Mouse (Mus musculus): Measurements from ENCODE around the gene Pars2.

DNA sequence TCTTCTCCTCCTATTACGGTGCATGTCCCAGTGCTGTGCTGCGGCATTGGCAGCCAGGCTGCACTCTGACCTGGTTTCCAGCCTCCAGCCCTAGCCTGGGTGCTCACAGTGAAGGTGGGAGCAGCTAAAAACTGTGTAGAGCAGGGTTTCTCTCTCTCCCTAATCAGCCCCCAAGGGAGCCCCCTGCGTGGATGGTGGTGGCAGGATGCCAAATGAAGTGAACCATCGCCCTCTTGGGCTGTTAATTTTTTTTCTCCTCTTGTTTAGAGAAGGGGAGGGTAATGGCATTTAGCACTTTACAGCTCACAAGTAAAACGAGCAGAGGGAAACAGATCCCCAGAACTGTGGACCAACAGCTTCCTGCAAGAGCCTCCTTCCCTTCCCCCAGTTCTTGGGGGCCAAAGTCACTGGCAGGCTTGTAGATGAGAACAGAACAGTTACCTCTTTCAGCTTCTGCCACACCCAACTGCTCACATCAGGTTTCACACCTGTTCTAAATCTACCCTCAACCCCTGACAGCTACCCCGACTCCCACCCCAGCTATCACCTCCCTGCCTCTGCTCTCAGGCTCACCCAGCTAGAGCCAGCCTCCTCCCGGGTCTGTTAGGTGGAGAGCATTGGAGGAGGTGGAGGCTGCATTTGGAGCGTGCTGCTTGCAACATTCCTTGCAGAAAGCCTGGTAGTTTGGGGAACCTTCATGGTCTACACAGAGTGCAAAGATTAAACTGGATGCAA, 7.2 kb upstream of the Pars2 start:
- TF ChIP-seq POLR2A (IDR thresholded peaks at IDR 0.05; ENCODE audit: insufficient read length, low read depth) (no peak), POLR2AphosphoS2 (IDR thresholded peaks at IDR 0.05; ENCODE audit: insufficient read length, low read depth) (no peak), USF1 (IDR thresholded peaks at IDR 0.05; ENCODE audit: low read depth) (no peak), CEBPB (IDR thresholded peaks at IDR 0.05; ENCODE audit: insufficient read depth, poor library complexity, severe bottlenecking) (no peak), REST (IDR thresholded peaks at IDR 0.05; ENCODE audit: insufficient read depth, insufficient read length) (no peak), E2F4 (IDR thresholded peaks at IDR 0.05; ENCODE audit: insufficient read depth) (no peak), MYOD1 (IDR thresholded peaks at IDR 0.05; ENCODE audit: control insufficient read depth in 1 of 3, insufficient read length in 2 of 3, low read depth in 2 of 3) (no peak), TCF12 (IDR thresholded peaks at IDR 0.05; ENCODE audit: insufficient read depth, poor library complexity, severe bottlenecking) (no peak)
